Mouse (Mus musculus): ENCODE results near the gene Tubb4a.

- TF ChIP-seq CTCF (IDR thresholded peaks at IDR 0.05; ENCODE audit: low read depth, low read length) (no peak), POLR2A (IDR thresholded peaks at IDR 0.05; ENCODE audit: insufficient read depth, low read length) (no peak)
Observed at GRCm38 (mm10) chr17:57107064-57107463, 19.5 kb upstream of the Tubb4a start.

All from ES-Bruce4 (cell line).